Mouse (Mus musculus) gastrocnemius, adult 18-20 months (tissue): Measurements from ENCODE around the gene H2afy. TPM values are rescaled to one million over a fixed set of nuclear protein-coding genes. Genes with fewer than 3 reads are reported as not detected.

ENCODE experiments used
- DNase-seq: peaks from one replicate; pipeline ENCODE4 v3.0.0; 2021; ENCODE audit warnings: low spot score
- total RNA-seq, 2 experiments: library from RNA; stranded (reverse); gene quantifications; 2 replicates each; pipeline ENCODE4 v1.2.3; 2021

Gene H2afy
- total RNA-seq, 2 experiments from 2014 or later: 59.7 to 70.6 TPM

DNA sequence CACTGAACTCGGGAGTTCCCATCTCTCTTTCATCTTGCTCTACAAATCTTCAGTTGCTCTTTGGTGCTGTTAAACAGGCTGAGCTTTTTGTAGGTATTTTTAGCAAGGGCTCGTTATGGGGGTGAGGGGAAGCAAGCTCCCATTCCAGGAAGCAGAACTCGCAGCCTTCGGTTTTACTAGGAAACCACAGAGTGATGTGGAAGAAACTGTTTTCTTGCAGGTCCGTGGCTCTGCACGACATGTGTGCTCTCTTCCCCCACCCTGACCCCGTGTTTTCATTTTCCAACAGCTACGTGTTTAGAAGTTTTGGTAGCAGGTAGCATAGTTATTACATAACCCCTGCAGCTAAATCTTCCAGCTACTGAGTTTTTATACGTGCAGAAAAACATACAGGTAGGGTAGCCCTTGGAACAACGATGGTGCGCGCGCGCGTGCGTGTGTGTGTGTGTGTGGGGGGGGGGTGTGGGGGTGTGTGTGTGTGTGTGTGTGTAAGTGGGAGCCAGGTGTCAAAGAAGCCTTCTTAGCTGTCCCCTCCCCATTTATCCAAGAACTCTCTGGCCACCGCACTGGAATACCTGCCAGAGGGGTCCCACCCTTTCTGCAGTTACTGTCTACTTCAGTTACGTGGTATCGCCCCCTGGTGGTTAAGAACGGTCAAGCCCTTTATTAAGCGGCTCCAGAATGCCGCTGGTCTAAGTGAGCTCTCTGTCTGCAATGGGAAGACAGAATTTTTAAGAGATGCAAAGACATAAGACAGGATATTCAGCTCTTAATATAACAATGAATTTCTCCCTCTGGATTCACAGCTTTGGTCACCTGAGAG is 15.5 kb upstream of the H2afy start:
- DNase-seq: peak; percentile 58

DNA sequence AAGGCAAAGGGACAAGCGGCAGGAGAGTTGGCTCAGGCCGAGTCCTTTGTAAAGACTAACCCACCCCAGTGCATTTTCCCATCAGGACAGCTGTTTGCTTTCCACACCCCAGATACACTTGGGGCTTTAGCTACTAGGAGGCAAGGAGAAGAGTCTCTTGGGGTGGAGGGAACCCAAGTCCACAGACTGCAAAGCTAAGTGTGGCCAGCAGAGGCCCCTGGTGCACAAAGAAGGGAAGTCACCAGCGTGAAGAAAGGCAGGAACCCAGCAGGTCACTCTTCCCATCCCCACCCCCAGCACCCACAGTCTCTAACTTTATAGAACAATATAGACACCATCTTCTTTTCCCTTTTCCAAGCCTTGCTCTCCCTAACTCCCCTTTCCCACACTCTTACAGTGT is 9.4 kb upstream of the H2afy start:
- DNase-seq: peak; percentile 30

GRCm38 (mm10) chr13:56144021-56144420 is 7.9 kb upstream of the H2afy start:
- DNase-seq: no peak

DNA sequence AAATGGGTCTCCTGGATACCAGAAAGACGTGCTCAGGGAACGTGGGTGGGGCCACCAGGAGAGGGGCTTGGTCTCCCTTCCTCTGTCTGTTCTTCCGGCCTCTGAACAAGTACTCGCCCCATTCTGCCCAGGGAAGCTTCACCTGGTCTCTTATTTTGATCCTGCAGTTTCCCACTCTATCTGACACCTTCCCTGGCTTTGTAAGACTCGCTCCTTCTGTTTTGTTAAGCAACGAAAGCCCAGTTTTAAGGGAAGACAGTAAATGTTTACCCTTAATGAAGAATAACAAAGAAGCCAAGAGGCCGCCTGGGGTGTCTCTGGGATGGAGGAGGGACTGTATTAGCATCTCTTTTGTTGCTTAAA is 7.0 kb upstream of the H2afy start:
- DNase-seq: no peak

DNA sequence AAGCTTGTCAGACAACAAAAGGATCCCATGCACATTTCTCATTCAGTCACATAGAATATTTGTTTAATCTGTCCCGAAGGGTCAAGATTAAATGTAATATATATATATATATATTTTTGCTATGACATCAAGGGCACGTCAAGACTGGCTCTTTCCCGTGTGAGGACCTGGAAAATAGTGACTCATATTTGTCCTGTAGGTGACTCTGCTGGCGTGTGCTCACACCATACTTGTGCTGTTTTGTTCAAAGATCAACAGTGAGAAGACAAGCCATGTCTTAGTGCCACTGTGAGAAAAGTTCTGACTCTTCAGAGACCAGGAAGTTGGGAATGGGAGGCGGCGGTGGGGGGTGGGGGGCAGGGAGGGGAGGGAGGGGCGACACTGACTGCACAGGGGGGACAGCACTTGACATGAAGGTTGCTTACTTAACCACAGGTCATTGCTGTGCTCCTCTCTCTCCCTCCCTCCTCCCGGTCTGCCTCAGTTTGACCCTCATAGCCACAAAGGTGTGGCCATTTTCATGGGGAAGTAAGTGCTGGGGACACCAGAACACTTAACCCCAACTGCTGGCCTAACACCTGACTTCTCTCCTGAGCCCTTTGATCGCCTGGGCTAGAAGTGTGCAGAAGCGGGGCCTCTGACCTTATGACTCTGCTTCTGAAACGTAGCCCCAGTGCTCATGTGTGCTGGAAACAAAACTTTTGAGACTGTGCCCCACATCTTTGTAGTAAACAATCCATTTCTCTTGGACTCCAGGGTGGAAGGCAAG is 6.4 kb upstream of the H2afy start:
- no peak for DNase-seq

DNA sequence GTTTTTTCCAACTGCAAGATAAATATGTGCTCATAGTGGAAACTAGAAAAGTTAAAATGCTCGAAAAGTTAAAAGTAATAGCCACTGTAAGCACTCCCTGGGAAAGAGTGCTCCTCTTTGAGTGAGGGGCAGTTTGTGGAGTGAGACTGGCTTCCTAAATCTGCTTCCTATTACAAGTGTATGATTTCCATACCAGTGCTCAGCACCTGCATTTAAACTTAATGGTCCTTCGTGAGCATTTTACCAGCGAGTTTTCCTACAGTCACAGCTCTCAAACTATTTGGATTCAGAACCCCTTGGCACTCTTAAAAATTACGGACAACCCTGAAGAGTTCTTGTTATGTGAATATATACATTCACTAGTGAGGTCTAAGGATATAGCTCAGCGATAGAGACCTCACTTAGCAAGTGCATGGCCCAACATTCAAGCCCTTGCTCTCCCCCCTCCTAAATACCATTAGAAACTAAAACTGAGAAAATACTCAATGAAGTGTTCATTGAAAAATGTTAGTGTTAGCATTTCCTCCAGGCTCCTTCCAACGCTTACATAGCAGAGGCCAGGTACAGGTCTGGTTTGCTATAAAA is 3.1 kb upstream of the H2afy start:
- DNase-seq: no peak

DNA sequence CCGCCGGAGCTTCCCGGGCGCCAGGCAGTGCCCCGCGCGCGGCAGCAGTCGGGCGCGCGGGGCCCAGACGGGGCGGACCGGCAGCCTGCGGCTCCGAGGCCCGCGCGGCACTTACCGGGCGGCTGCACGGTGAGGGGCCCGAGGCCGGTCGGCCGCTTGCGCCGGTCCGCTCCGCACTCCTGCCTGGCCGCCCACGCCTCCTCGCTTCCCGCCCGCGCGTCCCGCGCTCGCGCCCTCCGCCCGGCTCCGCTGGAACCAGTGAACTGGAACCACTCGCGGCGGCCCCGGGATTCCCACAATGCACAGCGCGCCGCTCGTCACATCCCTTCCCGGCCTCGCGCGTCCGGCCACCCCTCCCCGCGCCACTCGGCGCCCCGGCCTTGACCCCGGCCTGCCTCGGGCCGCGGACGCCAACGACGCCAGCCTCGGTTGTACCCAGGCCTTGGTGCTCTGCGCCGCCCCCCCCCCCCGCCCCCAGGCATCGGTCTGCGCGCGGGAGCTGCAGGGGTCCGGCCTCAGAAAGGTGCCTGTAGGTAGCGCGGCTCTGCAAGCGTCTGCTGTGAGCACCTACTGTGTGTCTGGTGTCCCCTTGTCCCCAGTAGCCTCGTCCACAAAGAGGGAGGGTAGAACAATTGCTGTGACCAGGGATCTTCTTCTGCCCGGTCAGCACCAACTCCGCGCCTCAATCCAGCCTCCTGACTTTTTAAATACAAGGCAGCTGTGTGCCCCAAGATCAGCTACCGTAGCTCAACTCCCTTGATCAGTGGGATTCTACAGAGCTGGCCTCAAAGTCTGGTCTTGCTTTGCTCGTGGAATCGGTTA is 719 bp downstream of the H2afy start:
- DNase-seq: peak; percentile 87

GRCm38 (mm10) chr13:56134631-56135181 is 1.5 kb downstream of the H2afy start:
- DNase-seq: no peak

- DNase-seq: no peak
Measured at GRCm38 (mm10) chr13:56134031-56134430, 2.1 kb downstream of the H2afy start.

GRCm38 (mm10) chr13:56132941-56133340 is 3.2 kb downstream of the H2afy start:
- DNase-seq: no peak

GRCm38 (mm10) chr13:56132326-56132936 is 3.7 kb downstream of the H2afy start:
- DNase-seq: peak; percentile 64

GRCm38 (mm10) chr13:56130544-56130943 is 5.6 kb downstream of the H2afy start:
- no peak for DNase-seq

- no peak for DNase-seq
Measured at GRCm38 (mm10) chr13:56129578-56129977, 6.6 kb downstream of the H2afy start.

DNA sequence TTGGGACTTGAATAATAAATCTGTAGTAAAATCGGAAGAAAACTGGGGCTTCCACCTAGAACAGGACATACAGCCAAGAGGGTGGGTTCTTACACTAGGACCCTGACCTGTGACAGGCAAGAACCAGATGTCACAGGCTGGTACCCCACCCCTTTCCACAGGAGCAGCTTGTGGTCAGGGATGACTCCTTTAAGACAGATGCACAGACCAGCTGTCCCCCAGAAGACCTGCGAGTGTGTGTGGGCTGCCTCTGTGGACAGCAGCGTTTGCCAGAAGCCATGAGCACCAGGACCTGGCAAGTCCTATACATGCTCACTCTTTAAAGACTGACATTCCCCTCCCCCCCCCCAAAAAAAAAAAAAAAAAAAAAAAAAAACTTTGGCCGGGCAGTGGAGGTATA is 7.1 kb downstream of the H2afy start:
- DNase-seq: no peak

DNA sequence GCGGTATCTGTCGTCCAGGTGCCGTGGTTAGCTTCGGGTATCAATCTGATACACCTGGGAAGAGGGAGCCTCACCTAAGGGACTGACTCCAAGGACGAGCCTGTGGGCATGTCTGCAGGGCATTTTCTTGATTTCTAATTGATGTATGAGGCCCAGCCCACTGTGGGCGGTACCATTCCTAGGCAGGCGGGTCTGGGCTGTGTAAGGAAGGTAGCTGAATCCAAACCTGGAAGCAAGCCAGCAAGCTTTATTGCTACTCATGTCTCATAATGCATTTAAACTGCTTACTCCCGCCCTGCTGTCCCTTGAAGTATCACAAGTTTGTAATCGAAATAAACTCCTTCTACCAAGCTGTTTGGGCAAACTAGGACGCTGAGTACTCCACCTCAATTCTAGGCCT is 10.5 kb downstream of the H2afy start:
- DNase-seq: no peak

DNA sequence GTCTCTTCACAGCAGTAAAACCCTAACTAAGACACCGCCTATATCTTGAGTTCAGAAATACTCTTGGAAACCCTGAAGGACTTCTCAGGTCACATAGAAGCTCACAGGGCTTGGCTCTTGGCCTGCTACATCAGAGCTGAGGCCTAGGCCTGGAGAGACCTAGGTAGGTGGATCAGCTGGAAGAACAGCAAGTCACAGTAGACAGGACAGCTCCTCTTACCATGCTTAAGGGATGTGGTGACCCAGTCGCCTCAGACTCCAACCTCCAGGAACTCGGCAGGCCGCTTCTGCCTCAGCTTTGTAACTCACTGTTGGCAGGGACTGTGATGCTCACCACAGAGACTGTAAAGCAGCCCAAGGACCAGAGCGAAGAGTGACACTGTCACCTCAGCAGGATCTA is 13.1 kb downstream of the H2afy start:
- no peak for DNase-seq

- peak; percentile 58 for DNase-seq
Measured at GRCm38 (mm10) chr13:56117991-56118765, 18.0 kb downstream of the H2afy start.

- DNase-seq: no peak
Measured at GRCm38 (mm10) chr13:56115906-56116305, 20.3 kb downstream of the H2afy start.

GRCm38 (mm10) chr13:56115386-56115785 is 20.8 kb downstream of the H2afy start:
- peak; percentile 42 for DNase-seq
